Mouse (Mus musculus): Measurements from ENCODE around the gene Olfr96.

DNA sequence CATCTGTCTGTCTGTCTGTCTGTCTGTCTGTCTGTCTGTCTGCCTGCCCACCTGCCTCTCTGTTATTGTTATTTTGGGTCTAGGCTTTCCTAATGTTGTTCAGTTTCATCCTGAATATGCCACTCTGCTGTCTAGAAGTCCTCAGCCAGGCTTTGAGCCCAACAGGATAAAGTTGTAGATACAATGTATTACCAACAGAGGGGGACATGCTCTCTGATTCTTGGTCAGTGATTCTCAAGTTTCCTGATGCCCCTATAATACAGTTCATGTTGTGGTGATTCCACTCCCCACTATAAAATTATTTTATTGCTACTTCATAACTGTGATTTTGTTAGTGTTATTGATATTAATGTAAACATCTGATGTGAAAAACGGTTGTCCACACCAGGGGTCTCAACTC is 1.9 kb downstream of the Olfr96 start:
- TF ChIP-seq ZNF384 (IDR thresholded peaks at IDR 0.05; ENCODE audit: low read depth, low read length) (no peak), ZC3H11A (IDR thresholded peaks at IDR 0.05; ENCODE audit: borderline replicate concordance, low read depth, low read length) (no peak), CHD2 (IDR thresholded peaks at IDR 0.05; ENCODE audit: low read depth, low read length) (no peak), MAFK (IDR thresholded peaks at IDR 0.05; ENCODE audit: insufficient read depth, low read depth, low read length) (no peak), HCFC1 (IDR thresholded peaks at IDR 0.05; ENCODE audit: borderline replicate concordance, insufficient read depth, low read length) (no peak)

Measured in ES-E14 (cell line).